Mouse (Mus musculus) brain, embryonic 14.5 days (tissue): ENCODE results near the gene Zfp638.

Source experiments
- CTCF ChIP-seq: fragments of 200-500 bp; IDR thresholded peaks from 2 replicates; pipeline ENCODE4 v1.5.1; 2012; ENCODE audit warnings: inconsistent platforms, mild to moderate bottlenecking, moderate library complexity, borderline replicate concordance; ENCODE audit not compliant: insufficient read depth, insufficient read length; ENCODE audit errors: extremely low read depth
- POLR2A ChIP-seq: fragments of 200-500 bp; IDR thresholded peaks from 2 replicates; pipeline ENCODE4 v1.6.1; 2012; ENCODE audit warnings: mild to moderate bottlenecking, inconsistent platforms, borderline replicate concordance; ENCODE audit not compliant: poor library complexity, insufficient read depth, insufficient read length, severe bottlenecking; ENCODE audit errors: extremely low read depth

- no peak for TF ChIP-seq CTCF
- peak; percentile 12; the same call in 1 of the 2 replicates for TF ChIP-seq POLR2A
Observed at GRCm38 (mm10) chr6:83914720-83915271, 47.9 kb downstream of the Zfp638 start.
